Mouse (Mus musculus): ENCODE results near the gene Apom. TPM values are rescaled to one million over a fixed set of nuclear protein-coding genes. Genes with fewer than 3 reads are reported as not detected.

Gene Apom
- total RNA-seq, 2 experiments from 2014 or later: not detected

- DNase-seq: no peak
- intact Hi-C loops (cut with DNase I): no loop called here
Observed at GRCm38 (mm10) chr17:35080248-35080647, 51.6 kb downstream of the Apom start.

GRCm38 (mm10) chr17:35079778-35080177, 52.1 kb downstream of the Apom start:
- no peak for DNase-seq
- intact Hi-C loops (cut with DNase I): no loop called here

Other genes starting within 250 kb of the Apom start
- gene C2, start 233.8 kb downstream of the Apom start, total RNA-seq (2021): 1 to 10 TPM; 1.4 to 1.5 TPM
- 10 to 100 TPM; 24.7 to 28.2 TPM for gene Ehmt2, start 233.6 kb downstream of the Apom start, total RNA-seq (2021)
- under 1 TPM in 1 of 2 experiments, not detected in 1; 0.17 TPM for gene Slc44a4, start 217.6 kb downstream of the Apom start, total RNA-seq (2021)
- gene Neu1, start 200.8 kb downstream of the Apom start, total RNA-seq (2021): 1 to 10 TPM; 8.0 to 8.5 TPM
- gene Hspa1b, start 172.8 kb downstream of the Apom start, total RNA-seq (2021): 1 to 10 TPM; 4.6 to 6.1 TPM
- not detected for gene Gm20481, start 162.1 kb downstream of the Apom start, total RNA-seq (2021)
- 10 to 100 TPM in 1 of 2 experiments, 1 to 10 TPM in 1; 8.8 to 10.1 TPM for gene Hspa1a, start 159.9 kb downstream of the Apom start, total RNA-seq (2021)
- 10 to 100 TPM; 18.6 to 23.2 TPM for gene Hspa1l, start 159.3 kb downstream of the Apom start, total RNA-seq (2021)
- gene Lsm2, start 150.2 kb downstream of the Apom start, total RNA-seq (2021): 10 to 100 TPM; 13.1 to 15.3 TPM
- gene Vars, start 131.1 kb downstream of the Apom start, total RNA-seq (2021): 10 to 100 TPM; 29.3 to 31.8 TPM
- gene Vwa7, start 115.5 kb downstream of the Apom start, total RNA-seq (2021): 10 to 100 TPM; 11.3 to 12.8 TPM
- not detected for gene Sapcd1, start 104.0 kb downstream of the Apom start, total RNA-seq (2021)
- under 1 TPM; 0.20 to 0.35 TPM for gene Msh5, start 85.3 kb downstream of the Apom start, total RNA-seq (2021)
- 10 to 100 TPM; 10.9 to 12.0 TPM for gene Clic1, start 82.1 kb downstream of the Apom start, total RNA-seq (2021)
- 1 to 10 TPM; 8.4 to 8.9 TPM for gene Ddah2, start 73.0 kb downstream of the Apom start, total RNA-seq (2021)
- not detected for gene Ly6g6c, start 66.7 kb downstream of the Apom start, total RNA-seq (2021)
- gene Mpig6b, start 65.9 kb downstream of the Apom start, total RNA-seq (2021): not detected
- not detected for gene Ly6g6e, start 55.1 kb downstream of the Apom start, total RNA-seq (2021)
- gene Ly6g6d, start 54.0 kb downstream of the Apom start, total RNA-seq (2021): 1 to 10 TPM in 1 of 2 experiments, not detected in 1; 1.8 TPM
- not detected for gene Ly6g6f, start 46.4 kb downstream of the Apom start, total RNA-seq (2021)
- gene Abhd16a, start 42.8 kb downstream of the Apom start, total RNA-seq (2021): 10 to 100 TPM; 67.7 to 73.9 TPM
- not detected for gene Ly6g5c, start 23.8 kb downstream of the Apom start, total RNA-seq (2021)
- gene Ly6g5b, start 16.6 kb downstream of the Apom start, total RNA-seq (2021): not detected
- gene Gpank1, start 10.6 kb downstream of the Apom start, total RNA-seq (2021): 1 to 10 TPM; 6.0 to 7.8 TPM
- 100 to 1,000 TPM; 145 to 170 TPM for gene Csnk2b, start 10.0 kb downstream of the Apom start, total RNA-seq (2021)
- gene D17H6S53E, start 5.7 kb downstream of the Apom start, total RNA-seq (2021): 10 to 100 TPM; 13.0 to 17.0 TPM
- gene Bag6, start 3.1 kb upstream of the Apom start, total RNA-seq (2021): 100 to 1,000 TPM; 191 to 208 TPM
- 10 to 100 TPM; 88.4 to 93.0 TPM for gene Prrc2a, start 32.8 kb upstream of the Apom start, total RNA-seq (2021)
- gene Aif1, start 44.0 kb upstream of the Apom start, total RNA-seq (2021): under 1 TPM in 1 of 2 experiments, not detected in 1; 0.47 TPM
- 1 to 10 TPM in 1 of 2 experiments, under 1 TPM in 1; 0.74 to 1.5 TPM for gene Lst1, start 56.4 kb upstream of the Apom start, total RNA-seq (2021)
- gene Ltb, start 62.4 kb upstream of the Apom start, total RNA-seq (2021): under 1 TPM in 1 of 2 experiments, not detected in 1; 0.46 TPM
- gene Tnf, start 70.0 kb upstream of the Apom start, total RNA-seq (2021): under 1 TPM in 1 of 2 experiments, not detected in 1; 0.46 TPM
- gene Lta, start 73.3 kb upstream of the Apom start, total RNA-seq (2021): under 1 TPM; 0.36 to 0.62 TPM
- not detected for gene Gm16181, start 88.8 kb upstream of the Apom start, total RNA-seq (2021)
- gene Atp6v1g2, start 101.6 kb upstream of the Apom start, total RNA-seq (2021): 1 to 10 TPM; 1.7 to 2.4 TPM
- gene Nfkbil1, start 103.7 kb upstream of the Apom start, total RNA-seq (2021): 1 to 10 TPM; 5.5 to 8.7 TPM
- gene Ddx39b, start 109.7 kb upstream of the Apom start, total RNA-seq (2021): 10 to 100 TPM; 67.7 to 83.0 TPM
- gene H2-D1, start 130.7 kb upstream of the Apom start, total RNA-seq (2021): 10 to 100 TPM; 28.2 to 39.1 TPM
- under 1 TPM; 0.38 to 0.47 TPM for gene H2-Q1, start 188.4 kb upstream of the Apom start, total RNA-seq (2021)
- under 1 TPM; 0.20 to 0.77 TPM for gene H2-Q2, start 210.2 kb upstream of the Apom start, total RNA-seq (2021)
- 1 to 10 TPM; 3.6 to 4.0 TPM for gene H2-Q4, start 247.6 kb upstream of the Apom start, total RNA-seq (2021)